Mouse (Mus musculus) kidney, adult 2 months (tissue): Measurements from ENCODE around the gene Lrrc7.

Experiments used
- CTCF ChIP-seq: fragments of 200-500 bp; conservative IDR thresholded peaks from 2 replicates; pipeline ENCODE4 v1.5.1; 2011; ENCODE audit warnings: low read depth, mild to moderate bottlenecking, control low read depth, low read length, moderate library complexity, mixed read lengths; ENCODE audit not compliant: insufficient read depth, insufficient read length
- POLR2A ChIP-seq: fragments of 200-500 bp; IDR thresholded peaks from one replicate; pipeline ENCODE4 v1.6.1; 2011; ENCODE audit warnings: low read depth, low read length, control low read depth

DNA sequence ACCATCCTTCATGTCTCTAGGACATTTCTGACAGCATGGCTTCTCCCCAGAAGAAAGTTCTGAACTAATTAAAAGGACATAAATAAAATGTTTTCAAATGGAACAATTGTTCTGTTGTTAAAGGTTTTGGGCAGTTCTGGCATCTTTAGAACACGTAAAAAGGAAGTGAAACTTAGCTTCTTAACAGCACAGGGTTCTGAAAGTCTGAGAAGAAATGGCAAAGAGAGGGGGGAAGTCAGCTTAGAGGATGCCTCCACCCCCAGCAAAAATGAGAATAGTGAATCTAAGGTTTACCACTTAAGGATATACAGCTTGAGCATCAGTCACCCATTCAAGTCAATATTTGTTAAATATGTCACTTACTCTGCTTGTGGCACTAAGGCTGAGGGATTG lies 484.6 kb downstream of the Lrrc7 start:
- no peak for TF ChIP-seq CTCF
- no peak for TF ChIP-seq POLR2A
